Mouse (Mus musculus) C2C12 (cell line): ENCODE data around the gene Hormad2.

Experiments used
- CEBPB ChIP-seq: IDR thresholded peaks from one replicate; pipeline ENCODE4 v1.6.1; 2011; ENCODE audit warnings: low read depth, mild to moderate bottlenecking, control low read depth, moderate library complexity
- CTCF ChIP-seq: IDR thresholded peaks from one replicate; pipeline ENCODE4 v1.5.1; 2011; ENCODE audit not compliant: control insufficient read depth, insufficient read depth, insufficient read length

GRCm38 (mm10) chr11:4297753-4298152, 143.2 kb downstream of the Hormad2 start:
- no peak for TF ChIP-seq CEBPB
- TF ChIP-seq CTCF, result no peak
